Mouse (Mus musculus) heart, adult 2 months (tissue): ENCODE data around the gene Gm20388.

Experiments
- CTCF ChIP-seq: fragments of 200-600 bp; IDR thresholded peaks from 2 replicates; pipeline ENCODE4 v1.8.1; 2022; ENCODE audit warnings: antibody characterized with exemption, mild to moderate bottlenecking, moderate library complexity
- POLR2A ChIP-seq: fragments of 200-500 bp; IDR thresholded peaks from 2 replicates; pipeline ENCODE4 v1.6.1; 2011; ENCODE audit warnings: mild to moderate bottlenecking, low read depth, low read length, control low read depth; ENCODE audit not compliant: insufficient read depth

DNA sequence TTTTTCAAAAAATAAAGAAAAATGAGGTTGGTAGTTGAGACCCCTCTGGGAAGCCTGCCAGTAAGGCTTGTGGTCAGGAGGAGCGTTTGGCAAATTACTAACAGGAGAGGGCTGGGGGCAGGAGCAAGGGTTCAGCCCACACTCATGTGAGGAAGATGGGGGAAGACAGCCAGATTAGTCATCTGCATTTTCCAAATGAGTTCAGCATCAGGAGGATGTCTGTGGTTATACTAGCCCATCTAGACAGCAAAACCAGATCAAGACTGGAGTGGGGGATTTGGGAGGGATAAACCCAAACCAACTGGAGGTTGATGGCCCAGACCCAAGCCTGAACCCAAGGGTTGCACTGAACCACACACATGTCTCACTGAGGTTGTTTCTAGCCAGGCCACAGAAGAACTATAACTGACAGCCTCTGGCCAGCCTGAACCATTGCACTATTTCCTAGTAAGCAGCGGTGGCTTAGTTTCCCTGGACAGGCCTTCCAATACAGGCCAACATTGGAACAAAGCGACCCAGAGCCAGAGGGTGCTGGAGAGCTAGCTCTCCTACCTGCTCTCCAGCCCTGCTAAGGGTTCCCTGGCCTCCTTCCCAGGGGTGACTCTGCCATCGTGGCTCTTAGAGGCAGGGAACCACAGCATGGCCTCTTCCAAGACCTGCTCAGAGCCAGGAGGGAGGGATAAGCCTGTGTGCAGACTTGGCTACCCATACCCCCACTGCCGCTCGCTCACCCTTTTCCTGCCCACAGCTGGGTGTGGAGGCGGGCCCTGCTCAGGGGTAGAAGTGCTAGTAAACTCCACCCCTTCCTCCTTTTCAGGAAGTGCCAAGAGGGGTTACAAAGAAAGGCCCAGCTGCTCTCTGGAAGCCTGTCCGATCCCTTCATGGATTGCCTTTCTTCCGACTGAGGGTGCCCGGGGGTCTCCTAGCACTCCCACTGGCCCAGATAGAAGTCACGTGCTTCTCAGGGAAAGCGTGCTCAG, 2645.7 kb downstream of the Gm20388 start:
- TF ChIP-seq POLR2A (peak; percentile 72), CTCF (peak; percentile 39)
